Mouse (Mus musculus): Measurements from ENCODE around the gene Tff3. TPM values are rescaled to one million over a fixed set of nuclear protein-coding genes. Genes with fewer than 3 reads are reported as not detected.

Gene Tff3
- polyA plus RNA-seq (2014; fragmentation: Illumina TruSeq; extraction: RNeasy Lipid Tissue Mini Kit (QIAGEN cat#74804); ENCODE audit: low read depth, low replicate concordance) = 15.1 TPM

DNA sequence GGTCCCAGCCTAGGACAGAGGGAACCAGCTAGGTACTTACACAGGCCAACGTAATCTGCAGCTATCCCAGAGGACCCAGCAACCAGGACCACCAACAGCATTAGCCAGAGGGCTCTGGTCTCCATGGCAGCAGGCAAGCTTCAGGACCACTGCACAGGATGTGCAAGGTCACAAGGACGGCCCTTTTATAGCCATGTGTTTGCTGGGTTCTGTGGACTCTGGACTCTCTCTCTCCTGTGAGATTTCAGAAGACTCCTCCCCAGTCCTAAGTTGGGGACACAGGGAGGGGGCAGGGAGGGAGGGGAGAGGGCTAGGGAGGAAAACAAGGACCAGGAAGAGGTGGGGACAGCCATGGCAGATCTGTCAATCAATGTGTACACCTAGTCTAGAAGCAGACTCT lies at the start of gene Tff3:
Gene Tff3, minus strand, starts transcription at position 195 of the 400 bp plus-strand sequence.

GRCm38 (mm10) chr17:31165127-31165526 lies 35.7 kb upstream of the Tff3 start, which contains the start of gene Tff1:
TSS of gene Tff1 (minus strand) at chr17:31165277.

DNA sequence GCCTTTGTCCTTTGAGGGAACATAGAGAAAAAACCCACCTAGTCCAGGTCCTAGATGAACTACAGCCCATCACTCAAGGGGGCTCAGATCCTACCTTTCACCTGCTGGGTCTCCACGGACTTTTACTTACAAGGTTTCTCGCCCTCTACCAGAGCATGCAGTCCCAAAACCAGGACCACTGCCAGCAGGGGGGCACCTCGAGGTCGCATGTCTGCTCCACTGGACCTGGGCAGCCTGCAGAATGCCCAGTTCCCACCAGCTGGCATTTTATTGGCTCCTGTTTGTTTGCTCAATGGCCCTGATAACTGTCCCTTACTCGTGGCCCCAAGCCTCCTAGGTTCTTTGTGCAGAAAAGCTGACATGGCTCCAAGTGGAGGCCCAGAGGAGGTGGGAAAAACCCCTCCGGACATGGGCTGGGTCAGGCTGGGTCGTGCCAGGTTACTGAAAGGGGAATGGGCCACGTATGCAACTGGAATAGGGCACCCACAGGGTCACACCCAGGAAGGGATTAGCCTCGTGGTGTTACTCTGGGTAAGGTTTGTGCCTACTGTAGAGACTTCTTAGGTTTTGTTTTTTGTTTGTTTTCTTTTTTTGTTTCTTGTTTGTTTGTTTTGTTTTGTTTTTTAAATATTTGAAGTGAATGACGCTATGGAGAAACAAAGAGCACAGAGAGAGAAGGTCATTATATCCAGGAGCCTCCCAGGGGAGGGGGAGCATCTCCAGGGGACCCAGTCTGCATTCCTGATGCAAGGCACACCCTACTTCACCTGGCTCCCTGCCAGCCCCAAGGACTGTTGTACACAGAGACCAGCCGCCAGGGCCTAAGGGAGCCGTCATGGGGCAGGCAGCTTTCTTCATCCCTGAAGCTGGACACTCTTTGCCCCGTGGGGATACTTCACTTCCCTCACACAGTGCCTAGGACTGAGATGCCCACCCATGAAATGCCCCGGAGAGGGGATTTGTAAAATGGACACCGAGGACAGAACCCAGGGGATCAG lies 14.9 kb upstream of the Tff3 start, which contains the start of gene Tff2:
Gene Tff2, minus strand, starts transcription at position 243 of the 998 bp plus-strand sequence.

Other genes starting within 250 kb of the Tff3 start
- 0.09 TPM for gene Glp1r, start 227.8 kb downstream of the Tff3 start, polyA plus RNA-seq (2014; fragmentation: Illumina TruSeq; extraction: RNeasy Lipid Tissue Mini Kit (QIAGEN cat#74804); ENCODE audit: low read depth, low replicate concordance)
- gene Umodl1, start 175.0 kb downstream of the Tff3 start, polyA plus RNA-seq (2014; fragmentation: Illumina TruSeq; extraction: RNeasy Lipid Tissue Mini Kit (QIAGEN cat#74804); ENCODE audit: low read depth, low replicate concordance) = not detected
- 2.3 TPM for gene Abcg1, start 72.0 kb downstream of the Tff3 start, polyA plus RNA-seq (2014; fragmentation: Illumina TruSeq; extraction: RNeasy Lipid Tissue Mini Kit (QIAGEN cat#74804); ENCODE audit: low read depth, low replicate concordance)
- gene Tff2, start 14.6 kb upstream of the Tff3 start, polyA plus RNA-seq (2014; fragmentation: Illumina TruSeq; extraction: RNeasy Lipid Tissue Mini Kit (QIAGEN cat#74804); ENCODE audit: low read depth, low replicate concordance) = not detected
- gene Tff1, start 35.6 kb upstream of the Tff3 start, polyA plus RNA-seq (2014; fragmentation: Illumina TruSeq; extraction: RNeasy Lipid Tissue Mini Kit (QIAGEN cat#74804); ENCODE audit: low read depth, low replicate concordance) = not detected
- not detected for gene Tmprss3, start 69.3 kb upstream of the Tff3 start, polyA plus RNA-seq (2014; fragmentation: Illumina TruSeq; extraction: RNeasy Lipid Tissue Mini Kit (QIAGEN cat#74804); ENCODE audit: low read depth, low replicate concordance)
- gene Ubash3a, start 78.2 kb upstream of the Tff3 start, polyA plus RNA-seq (2014; fragmentation: Illumina TruSeq; extraction: RNeasy Lipid Tissue Mini Kit (QIAGEN cat#74804); ENCODE audit: low read depth, low replicate concordance) = not detected
- 1.3 TPM for gene Rsph1, start 147.7 kb upstream of the Tff3 start, polyA plus RNA-seq (2014; fragmentation: Illumina TruSeq; extraction: RNeasy Lipid Tissue Mini Kit (QIAGEN cat#74804); ENCODE audit: low read depth, low replicate concordance)
- 13.0 TPM for gene Slc37a1, start 157.1 kb upstream of the Tff3 start, polyA plus RNA-seq (2014; fragmentation: Illumina TruSeq; extraction: RNeasy Lipid Tissue Mini Kit (QIAGEN cat#74804); ENCODE audit: low read depth, low replicate concordance)